Mouse (Mus musculus) lung, postnatal 0 days (tissue): Measurements from ENCODE around the gene S100a10. TPM values are rescaled to one million over a fixed set of nuclear protein-coding genes. Genes with fewer than 3 reads are reported as not detected.
A peak's percentile ranks its signal among the peaks of the same experiment; 100 is the strongest.

Experiments used
- ATAC-seq: fragments of 200-750 bp; cut with Nextera tagmentation; 2 replicates; pipeline ENCODE4 v1.8.0; 2017; ENCODE audit warnings: moderate library complexity
- DNase-seq: peaks from one replicate; pipeline ENCODE4 v3.0.0-alpha.2; 2016; ENCODE audit warnings: low spot score
- H3K27ac ChIP-seq: fragments of 300-500 bp; sonication (generic); 2 replicates; pipeline ENCODE4 v1.5.1; 2014; ENCODE audit warnings: antibody characterized with exemption, mild to moderate bottlenecking, low read length, mixed read lengths
- H3K27me3 ChIP-seq: fragments of 300-500 bp; sonication (generic); replicated peaks from 2 replicates; pipeline ENCODE4 v1.6.1; 2014; ENCODE audit warnings: low read length, mixed read lengths; ENCODE audit not compliant: insufficient read depth
- H3K36me3 ChIP-seq: fragments of 300-500 bp; sonication (generic); 2 replicates; pipeline ENCODE4 v1.6.1; 2014; ENCODE audit warnings: low read length, mixed read lengths; ENCODE audit not compliant: insufficient read depth
- H3K4me1 ChIP-seq: fragments of 300-500 bp; sonication (generic); 2 replicates; pipeline ENCODE4 v1.6.1; 2014; ENCODE audit warnings: antibody characterized with exemption, low read depth, low read length, mixed read lengths; ENCODE audit not compliant: insufficient read depth
- H3K4me2 ChIP-seq: fragments of 300-500 bp; sonication (generic); replicated peaks from 2 replicates; pipeline ENCODE4 v1.6.1; 2014; ENCODE audit warnings: low read depth, mild to moderate bottlenecking, low read length, moderate library complexity, mixed read lengths
- H3K4me3 ChIP-seq: fragments of 300-500 bp; sonication (generic); 2 replicates; pipeline ENCODE4 v1.5.1; 2014; ENCODE audit warnings: low read depth, low read length
- H3K9ac ChIP-seq: fragments of 300-500 bp; sonication (generic); replicated peaks from 2 replicates; pipeline ENCODE4 v1.6.1; 2014; ENCODE audit warnings: low read depth, mild to moderate bottlenecking
- H3K9me3 ChIP-seq: fragments of 300-500 bp; sonication (generic); 2 replicates; pipeline ENCODE4 v1.6.1; 2016; ENCODE audit warnings: low read length, mixed read lengths
- CTCF ChIP-seq: IDR thresholded peaks from 2 replicates; pipeline ENCODE4 v1.5.1; 2016; ENCODE audit warnings: antibody characterized with exemption, mild to moderate bottlenecking
- EP300 ChIP-seq: IDR thresholded peaks from 2 replicates; pipeline ENCODE4 v1.6.1; 2016; ENCODE audit warnings: antibody characterized with exemption, mild to moderate bottlenecking, control low read depth
- WGBS: fragments of 180-500 bp; shearing (Covaris S2); extraction: QIAGEN DNeasy Blood & Tissue Kit; methylation state at CpG from one replicate; pipeline ENCODE4 v1.1.7; 2014; 5-methylcytosine and 5-hydroxymethylcytosine counted together
- polyA plus RNA-seq: library from polyadenylated mRNA; unstranded; fragments of >200 nt; fragmentation: Nextera tagmentation; extraction: Ambion mirVana; gene quantifications from 2 replicates; pipeline ENCODE4 v1.2.1, GENCODE M21; 2015

S100a10 gene
- polyA plus RNA-seq, 1 experiment from 2014 or later = 447 TPM

GRCm38 (mm10) chr3:93512386-93513101, 42.3 kb upstream of the S100a10 start:
- H3K4me2 ChIP-seq = no peak overlapping the region
- ATAC-seq (no peak), DNase-seq (peak; percentile 24)
- no peak overlapping the region for H3K9ac ChIP-seq
- H3K9me3 ChIP-seq = no peaks in the 10 kb centered on the region
- no peaks in the 10 kb centered on the region for H3K36me3 ChIP-seq
- no peaks in the 10 kb centered on the region for H3K4me1 ChIP-seq
- H3K4me3 ChIP-seq = no peak overlapping the region
- no peaks in the 10 kb centered on the region for H3K27me3 ChIP-seq
- 71% methylated on average over 7 of the region's 7 CpGs for WGBS
- TF ChIP-seq EP300 (no peak), CTCF (no peak)
- H3K27ac ChIP-seq = no peak overlapping the region

GRCm38 (mm10) chr3:93514628-93515027, 40.3 kb upstream of the S100a10 start:
- Histone ChIP-seq H3K27me3 (no peaks in the 10 kb centered on the region), H3K9ac (no peak overlapping the region), H3K4me2 (no peak overlapping the region), H3K36me3 (no peaks in the 10 kb centered on the region), H3K4me1 (no peaks in the 10 kb centered on the region), H3K4me3 (no peak overlapping the region), H3K9me3 (no peaks in the 10 kb centered on the region), H3K27ac (no peak overlapping the region)
- no peak for TF ChIP-seq EP300
- TF ChIP-seq CTCF = no peak
- ATAC-seq (no peak), DNase-seq (no peak)
- WGBS = 85% methylated on average over 3 of the region's 3 CpGs

GRCm38 (mm10) chr3:93517343-93517742, 37.5 kb upstream of the S100a10 start:
- H3K9me3 ChIP-seq = no peaks in the 10 kb centered on the region
- H3K9ac ChIP-seq = no peak overlapping the region
- 44% methylated on average over 2 of the region's 2 CpGs for WGBS
- no peak overlapping the region for H3K27ac ChIP-seq
- no peak overlapping the region for H3K4me3 ChIP-seq
- ATAC-seq = no peak
- no peaks in the 10 kb centered on the region for H3K36me3 ChIP-seq
- H3K27me3 ChIP-seq = no peaks in the 10 kb centered on the region
- TF ChIP-seq CTCF (no peak), EP300 (no peak)
- DNase-seq = no peak
- no peak overlapping the region for H3K4me2 ChIP-seq
- H3K4me1 ChIP-seq = peaks cover 9% of the 10 kb centered on the region

GRCm38 (mm10) chr3:93519856-93520329, 35.0 kb upstream of the S100a10 start:
- Histone ChIP-seq H3K4me3 (peak overlapping the region; percentile 73; the same call in 1 of the 2 replicates), H3K4me2 (no peak overlapping the region), H3K36me3 (peaks cover 3% of the 10 kb centered on the region; the same call in 1 of the 2 replicates), H3K27me3 (no peaks in the 10 kb centered on the region), H3K9ac (no peak overlapping the region), H3K27ac (no peak overlapping the region; the same call in 1 of the 2 replicates), H3K4me1 (peaks cover 9% of the 10 kb centered on the region), H3K9me3 (no peaks in the 10 kb centered on the region)
- WGBS = 53% methylated on average over 5 of the region's 5 CpGs
- TF ChIP-seq CTCF = no peak
- no peak for TF ChIP-seq EP300
- DNase-seq (no peak), ATAC-seq (no peak)

DNA sequence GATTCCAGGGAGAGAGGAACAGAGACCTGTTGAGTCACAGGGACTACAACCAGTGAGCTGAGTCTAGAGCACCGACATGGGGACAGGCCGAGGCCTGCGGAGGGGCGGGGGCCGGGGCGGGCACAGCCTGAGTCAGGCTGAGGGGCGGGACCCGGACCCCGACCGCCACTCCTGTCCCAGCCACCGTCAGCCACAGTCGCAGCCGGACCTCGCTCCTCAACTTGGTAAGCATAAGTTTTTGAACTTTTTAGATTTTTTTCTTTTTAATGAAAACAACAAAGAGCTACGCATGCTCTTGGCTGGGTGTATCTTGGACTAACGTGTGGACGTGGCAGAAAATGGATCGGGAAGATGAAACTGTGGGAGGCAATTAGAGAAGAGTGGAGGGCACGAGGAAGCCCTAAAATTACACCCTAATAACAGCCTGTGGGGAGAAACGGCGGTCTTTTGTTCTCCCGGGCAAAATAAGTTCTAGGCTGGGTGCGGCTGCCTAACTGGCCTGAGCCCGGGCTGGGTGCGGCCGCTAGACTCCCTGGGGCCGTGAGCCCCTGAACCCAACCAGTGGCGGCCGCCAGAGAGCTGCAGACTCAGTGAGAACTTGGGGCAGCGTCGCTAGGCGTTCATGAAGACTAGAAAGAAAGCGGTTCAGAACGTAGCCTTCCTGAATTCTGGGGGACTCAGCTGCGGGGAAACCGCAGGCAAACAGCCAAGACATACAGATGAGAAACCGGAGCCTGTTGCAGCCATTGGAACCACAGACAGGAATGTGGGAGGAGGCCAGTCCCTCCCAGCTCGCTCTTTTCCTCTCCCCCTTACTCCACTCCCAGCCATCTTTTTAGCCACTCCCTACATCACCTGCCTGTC, 34.3 kb upstream of the S100a10 start, which contains the start of gene S100a11:
Gene S100a11 (plus strand): TSS at position 159 of the 864 bp plus-strand sequence.
- Histone ChIP-seq H3K9me3 (no peaks in the 10 kb centered on the region), H3K4me1 (peaks cover 9% of the 10 kb centered on the region), H3K4me3 (peak within 1 kb of the TSS; percentile 73), H3K27ac (peak within 1 kb of the TSS; percentile 95), H3K36me3 (peaks cover 3% of the 10 kb centered on the region; the same call in 1 of the 2 replicates), H3K4me2 (peak within 1 kb of the TSS; percentile 64), H3K27me3 (no peaks in the 10 kb centered on the region), H3K9ac (peak within 1 kb of the TSS; percentile 75)
- TF ChIP-seq EP300 (0 out of 2 replicates have a peak, but pooled peaks have one; percentile 11), CTCF (peak; percentile 31; the same call in 1 of the 2 replicates)
- DNase-seq (peak; percentile 90), ATAC-seq (peak; percentile 96)
- WGBS = 0% methylated on average over 38 of the region's 38 CpGs

GRCm38 (mm10) chr3:93521462-93522057, 33.3 kb upstream of the S100a10 start:
- 71% methylated on average over 8 of the region's 8 CpGs for WGBS
- Histone ChIP-seq H3K9ac (peak overlapping the region; percentile 75; the same call in 1 of the 2 replicates), H3K27ac (peak overlapping the region; percentile 95; the same call in 1 of the 2 replicates)

More at GRCm38 (mm10) chr3:93521462-93522057, 33.3 kb upstream of the S100a10 start:
- ATAC-seq (no peak), DNase-seq (peak; percentile 13)
- Histone ChIP-seq H3K27me3 (no peaks in the 10 kb centered on the region), H3K4me3 (peak overlapping the region; percentile 73), H3K9me3 (no peaks in the 10 kb centered on the region), H3K4me2 (peak overlapping the region; percentile 64), H3K36me3 (peaks cover 8% of the 10 kb centered on the region; the same call in 1 of the 2 replicates), H3K4me1 (peaks cover 9% of the 10 kb centered on the region)
- TF ChIP-seq CTCF (no peak), EP300 (no peak)
